Mouse (Mus musculus) thymus, adult 18-20 months (tissue): ENCODE measurements around the gene Capns2.
A peak's percentile ranks its signal among the peaks of the same experiment; 100 is the strongest.
"Not testable (repeated sequence)": the region's sequence is repeated elsewhere in the genome, so short reads cannot be mapped to it uniquely, and the experiment has no call there.

Experiments
- DNase-seq, 2 experiments: peaks; one replicate each; pipeline ENCODE4 v3.0.0; 2022; ENCODE audit warnings: mixed read lengths in 2 of 2

The Capns2 gene

GRCm38 (mm10) chr8:92901107-92901506 is at the start of gene Capns2:
Gene Capns2, plus strand, starts transcription at chr8:92901407.
- no peak for DNase-seq

GRCm38 (mm10) chr8:92853188-92853983 is 47.8 kb upstream of the Capns2 start:
- DNase-seq: no peak

GRCm38 (mm10) chr8:92854673-92855072 is 46.5 kb upstream of the Capns2 start:
- no peak for DNase-seq

GRCm38 (mm10) chr8:92855171-92855894 is 45.9 kb upstream of the Capns2 start, which contains the start of gene Lpcat2:
Gene Lpcat2, plus strand, starts transcription at chr8:92855339.
- peak in 1 of 2 experiments; percentile 19 for DNase-seq

- no peak for DNase-seq
Measured at GRCm38 (mm10) chr8:92856273-92856986, 44.8 kb upstream of the Capns2 start.

- DNase-seq: no peak
Measured at GRCm38 (mm10) chr8:92858475-92859182, 42.6 kb upstream of the Capns2 start.

GRCm38 (mm10) chr8:92861977-92862376 is 39.2 kb upstream of the Capns2 start:
- DNase-seq: no peak

- DNase-seq: no peak
Measured at GRCm38 (mm10) chr8:92870281-92870680, 30.9 kb upstream of the Capns2 start.

- no peak for DNase-seq
Measured at GRCm38 (mm10) chr8:92872063-92872759, 29.0 kb upstream of the Capns2 start.

GRCm38 (mm10) chr8:92875795-92876194 is 25.4 kb upstream of the Capns2 start:
- no peak for DNase-seq

GRCm38 (mm10) chr8:92881247-92881646 is 20.0 kb upstream of the Capns2 start:
- DNase-seq: no peak

GRCm38 (mm10) chr8:92883771-92884170 is 17.4 kb upstream of the Capns2 start:
- DNase-seq: no peak

- not testable (repeated sequence) for DNase-seq
Measured at GRCm38 (mm10) chr8:92892216-92892615, 9.0 kb upstream of the Capns2 start.

- no peak for DNase-seq
Measured at GRCm38 (mm10) chr8:92893870-92894269, 7.3 kb upstream of the Capns2 start.

GRCm38 (mm10) chr8:92895053-92895452 is 6.2 kb upstream of the Capns2 start:
- DNase-seq: no peak

- DNase-seq: no peak
Measured at GRCm38 (mm10) chr8:92896056-92896455, 5.2 kb upstream of the Capns2 start.

- DNase-seq: no peak
Measured at GRCm38 (mm10) chr8:92896611-92897010, 4.6 kb upstream of the Capns2 start.

GRCm38 (mm10) chr8:92897794-92898193 is 3.4 kb upstream of the Capns2 start:
- no peak for DNase-seq

- no peak for DNase-seq
Measured at GRCm38 (mm10) chr8:92899590-92899989, 1.6 kb upstream of the Capns2 start.

- DNase-seq: no peak
Measured at GRCm38 (mm10) chr8:92902981-92903380, 1.8 kb downstream of the Capns2 start.

- DNase-seq: no peak
Measured at GRCm38 (mm10) chr8:92903488-92904135, 2.4 kb downstream of the Capns2 start.

- no peak for DNase-seq
Measured at GRCm38 (mm10) chr8:92906553-92906952, 5.3 kb downstream of the Capns2 start.
